Mouse (Mus musculus) sigmoid colon, adult 10 weeks (tissue): ENCODE results near the gene Gm21731. TPM values are rescaled to one million over a fixed set of nuclear protein-coding genes. Genes with fewer than 3 reads are reported as not detected.

Source experiments
- polyA plus RNA-seq: library from polyadenylated mRNA; stranded (reverse); fragments of 350-450 nt; fragmentation: Illumina TruSeq; extraction: RNeasy Lipid Tissue Mini Kit (QIAGEN cat#74804); gene quantifications from one replicate; pipeline ENCODE4 v1.2.3, GENCODE M21; 2014; ENCODE audit warnings: low read depth, low replicate concordance

The Gm21731 gene
- polyA plus RNA-seq: not detected

GRCm38 (mm10) chr13:120238811-120239210 lies at the start of gene Gm21731:
TSS of gene Gm21731 (plus strand) at chr13:120239111.

GRCm38 (mm10) chr13:120215847-120216246 lies 23.1 kb upstream of the Gm21731 start, which contains the start of gene Gm21762:
TSS of gene Gm21762 (minus strand) at chr13:120215947.

GRCm38 (mm10) chr13:120262870-120263269 lies 24.0 kb downstream of the Gm21731 start, which contains the start of gene AF067061:
TSS of gene AF067061 (plus strand) at chr13:120263114.

Other genes starting within 250 kb of the Gm21731 start
- gene Gm36079, start 212.1 kb upstream of the Gm21731 start, polyA plus RNA-seq: not detected
- gene Gm21188, start 186.9 kb upstream of the Gm21731 start, polyA plus RNA-seq: 4.5 TPM
- gene Gm20767, start 98.9 kb upstream of the Gm21731 start, polyA plus RNA-seq: not detected
- not detected for gene Gm21818, start 66.7 kb upstream of the Gm21731 start, polyA plus RNA-seq
- gene Gm21762, start 23.2 kb upstream of the Gm21731 start, polyA plus RNA-seq: not detected
- not detected for gene AF067061, start 24.0 kb downstream of the Gm21731 start, polyA plus RNA-seq
- gene BC147527, start 61.3 kb downstream of the Gm21731 start, polyA plus RNA-seq: 1.0 TPM
- not detected for gene Tcstv3, start 77.8 kb downstream of the Gm21731 start, polyA plus RNA-seq